Mouse (Mus musculus): ENCODE measurements around the gene Prkcz. TPM values are rescaled to one million over a fixed set of nuclear protein-coding genes. Genes with fewer than 3 reads are reported as not detected.
"Not testable (repeated sequence)": the region's sequence is repeated elsewhere in the genome, so short reads cannot be mapped to it uniquely, and the experiment has no call there.

The Prkcz gene
- total and polyA plus RNA-seq, 2 experiments from 2014 or later: 104 to 106 TPM

GRCm38 (mm10) chr4:155248054-155248453 lies 113.1 kb downstream of the Prkcz start:
- H3K9me3 ChIP-seq (ENCODE audit: low read length); H3K4me3 ChIP-seq (ENCODE audit: low read depth, low read length); ATAC-seq (ENCODE audit: low FRiP score); H3K27ac ChIP-seq (ENCODE audit: low read depth, low read length); H3K27me3 ChIP-seq (ENCODE audit: insufficient read depth, low read length); DNase-seq (ENCODE audit: low spot score); H3K4me1 ChIP-seq (ENCODE audit: insufficient read depth, low read length); H3K4me2 ChIP-seq (ENCODE audit: low read depth, low read length, poor library complexity, severe bottlenecking); H3K9ac ChIP-seq (replicated peaks; ENCODE audit: low read length, poor library complexity, severe bottlenecking); H3K36me3 ChIP-seq (ENCODE audit: insufficient read depth, low read length): not testable (repeated sequence)
- peak; percentile 51; the same call in 1 of the 2 replicates for TF ChIP-seq CTCF (IDR thresholded peaks at IDR 0.05)
- 85% methylated on average over 3 of the region's 3 CpGs for WGBS

GRCm38 (mm10) chr4:155246691-155247105 lies 114.5 kb downstream of the Prkcz start:
- Histone ChIP-seq H3K27me3 (ENCODE audit: insufficient read depth, low read length) (no peaks in the 10 kb centered on the region), H3K9me3 (ENCODE audit: low read length) (no peaks in the 10 kb centered on the region), H3K4me1 (ENCODE audit: insufficient read depth, low read length) (peaks cover 3% of the 10 kb centered on the region; the same call in 1 of the 2 replicates), H3K36me3 (ENCODE audit: insufficient read depth, low read length) (no peaks in the 10 kb centered on the region), H3K9ac (replicated peaks; ENCODE audit: low read length, poor library complexity, severe bottlenecking) (no peak overlapping the region), H3K4me2 (ENCODE audit: low read depth, low read length, poor library complexity, severe bottlenecking) (no peak overlapping the region), H3K27ac (ENCODE audit: low read depth, low read length) (no peak overlapping the region), H3K4me3 (ENCODE audit: low read depth, low read length) (no peak overlapping the region)
- DNase-seq (ENCODE audit: low spot score): peak; percentile 67
- no peak for TF ChIP-seq CTCF (IDR thresholded peaks at IDR 0.05)
- ATAC-seq (ENCODE audit: low FRiP score): no peak; the same call in 1 of the 2 replicates
- WGBS: 72% methylated on average over 12 of the region's 12 CpGs

DNA sequence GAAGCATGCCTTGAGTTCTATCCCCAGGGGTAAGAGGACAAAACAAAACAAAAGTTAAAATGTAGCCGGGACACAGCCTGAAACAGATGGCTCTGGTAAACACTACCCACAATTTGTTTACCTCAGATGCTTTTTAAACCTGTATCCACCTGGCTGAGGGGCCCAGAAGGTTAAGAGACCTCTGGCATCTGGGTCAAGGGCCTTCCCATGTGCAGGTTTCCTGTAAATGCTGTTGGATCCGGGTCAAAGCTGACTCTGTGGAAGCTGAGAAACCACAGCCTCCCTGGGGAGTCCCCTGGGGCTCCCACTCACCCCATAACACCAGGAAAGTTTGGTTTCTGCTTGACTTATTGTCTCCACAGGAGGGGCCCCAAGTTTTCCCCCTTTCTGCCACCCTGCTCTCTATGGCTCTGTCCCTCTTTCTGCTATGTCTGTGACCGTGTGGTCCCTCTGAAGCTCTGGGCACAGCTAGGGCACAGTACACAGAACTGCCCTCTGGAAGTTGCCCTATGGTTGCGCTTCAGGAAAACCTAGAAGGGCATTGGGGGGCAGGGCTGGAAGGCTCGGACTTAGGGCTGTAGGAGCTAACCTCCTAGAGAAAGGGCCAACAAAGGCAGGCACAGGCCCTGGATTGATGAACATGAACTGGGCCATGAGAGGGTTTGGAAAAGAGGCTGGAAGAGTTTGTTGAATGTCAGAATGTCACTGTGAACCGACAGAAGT lies 115.2 kb downstream of the Prkcz start:
- Histone ChIP-seq H3K9me3 (ENCODE audit: low read length) (no peaks in the 10 kb centered on the region), H3K4me3 (ENCODE audit: low read depth, low read length) (no peak overlapping the region), H3K9ac (replicated peaks; ENCODE audit: low read length, poor library complexity, severe bottlenecking) (no peak overlapping the region), H3K4me1 (ENCODE audit: insufficient read depth, low read length) (no peaks in the 10 kb centered on the region), H3K27me3 (ENCODE audit: insufficient read depth, low read length) (no peaks in the 10 kb centered on the region), H3K4me2 (ENCODE audit: low read depth, low read length, poor library complexity, severe bottlenecking) (no peak overlapping the region), H3K27ac (ENCODE audit: low read depth, low read length) (no peak overlapping the region), H3K36me3 (ENCODE audit: insufficient read depth, low read length) (no peaks in the 10 kb centered on the region)
- DNase-seq (ENCODE audit: low spot score) (no peak), ATAC-seq (ENCODE audit: low FRiP score) (no peak)
- no peak for TF ChIP-seq CTCF (IDR thresholded peaks at IDR 0.05)
- WGBS: 67% methylated on average over 6 of the region's 6 CpGs

DNA sequence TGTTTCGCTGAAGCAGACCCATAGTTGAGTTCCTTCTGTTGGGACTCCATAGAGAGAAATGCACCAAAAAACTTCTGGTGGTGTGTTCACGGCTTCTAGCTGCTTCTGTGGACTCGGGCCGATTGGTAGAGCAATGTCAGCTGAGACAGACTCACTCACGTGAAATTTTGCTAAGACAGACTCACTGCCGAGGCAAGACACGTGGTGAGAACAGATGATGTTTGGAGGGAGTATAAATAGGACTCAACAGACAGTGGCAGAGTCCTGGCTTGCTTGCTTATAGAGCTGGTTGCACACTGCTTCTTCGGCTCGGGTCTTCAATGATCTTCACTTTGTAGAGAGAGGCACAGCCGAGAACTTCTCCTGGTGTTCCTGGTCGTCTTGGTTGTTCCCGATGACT lies 117.9 kb downstream of the Prkcz start:
- Histone ChIP-seq H3K27ac (ENCODE audit: low read depth, low read length) (no peak overlapping the region), H3K36me3 (ENCODE audit: insufficient read depth, low read length) (no peaks in the 10 kb centered on the region), H3K4me1 (ENCODE audit: insufficient read depth, low read length) (no peaks in the 10 kb centered on the region), H3K27me3 (ENCODE audit: insufficient read depth, low read length) (no peaks in the 10 kb centered on the region), H3K4me3 (ENCODE audit: low read depth, low read length) (no peak overlapping the region), H3K9me3 (ENCODE audit: low read length) (no peaks in the 10 kb centered on the region), H3K4me2 (ENCODE audit: low read depth, low read length, poor library complexity, severe bottlenecking) (no peak overlapping the region), H3K9ac (replicated peaks; ENCODE audit: low read length, poor library complexity, severe bottlenecking) (no peak overlapping the region)
- TF ChIP-seq CTCF (IDR thresholded peaks at IDR 0.05): no peak
- ATAC-seq (ENCODE audit: low FRiP score) (no peak), DNase-seq (ENCODE audit: low spot score) (no peak)
- 85% methylated on average over 12 of the region's 12 CpGs for WGBS

DNA sequence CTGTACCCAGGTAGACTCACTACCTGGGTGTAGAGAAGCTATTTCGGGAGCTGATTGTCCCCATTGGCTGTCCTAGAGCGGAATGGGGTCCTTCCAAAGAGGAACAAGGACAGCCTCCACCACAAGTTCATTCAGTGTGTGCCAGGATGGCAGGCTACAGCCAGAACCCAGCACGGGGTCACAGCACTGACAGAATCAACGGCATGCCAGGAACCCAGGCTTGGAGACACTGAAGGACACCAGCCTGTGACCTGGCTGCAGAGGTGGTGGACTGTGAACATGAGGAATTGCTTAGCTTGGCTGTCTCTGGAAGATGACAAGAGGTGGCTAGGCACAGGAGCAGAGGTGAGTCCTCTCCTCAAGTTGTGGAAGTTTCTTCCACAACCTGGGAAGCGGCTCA lies 118.9 kb downstream of the Prkcz start:
- no peaks in the 10 kb centered on the region for H3K4me1 ChIP-seq (ENCODE audit: insufficient read depth, low read length)
- H3K36me3 ChIP-seq (ENCODE audit: insufficient read depth, low read length): no peaks in the 10 kb centered on the region
- H3K27me3 ChIP-seq (ENCODE audit: insufficient read depth, low read length): no peaks in the 10 kb centered on the region
- DNase-seq (ENCODE audit: low spot score): no peak
- H3K9me3 ChIP-seq (ENCODE audit: low read length): no peaks in the 10 kb centered on the region
- no peak overlapping the region for H3K9ac ChIP-seq (replicated peaks; ENCODE audit: low read length, poor library complexity, severe bottlenecking)
- TF ChIP-seq CTCF (IDR thresholded peaks at IDR 0.05): no peak
- no peak overlapping the region for H3K4me3 ChIP-seq (ENCODE audit: low read depth, low read length)
- H3K4me2 ChIP-seq (ENCODE audit: low read depth, low read length, poor library complexity, severe bottlenecking): no peak overlapping the region
- ATAC-seq (ENCODE audit: low FRiP score): no peak
- no peak overlapping the region for H3K27ac ChIP-seq (ENCODE audit: low read depth, low read length)
- WGBS: 91% methylated on average over 5 of the region's 5 CpGs

GRCm38 (mm10) chr4:155241789-155242188 lies 119.4 kb downstream of the Prkcz start:
- no peaks in the 10 kb centered on the region for H3K9me3 ChIP-seq (ENCODE audit: low read length)
- no peak overlapping the region for H3K9ac ChIP-seq (replicated peaks; ENCODE audit: low read length, poor library complexity, severe bottlenecking)
- no peaks in the 10 kb centered on the region for H3K27me3 ChIP-seq (ENCODE audit: insufficient read depth, low read length)
- no peak for TF ChIP-seq CTCF (IDR thresholded peaks at IDR 0.05)
- ATAC-seq (ENCODE audit: low FRiP score) (no peak), DNase-seq (ENCODE audit: low spot score) (no peak)
- WGBS: 83% methylated on average over 9 of the region's 9 CpGs
- no peak overlapping the region for H3K4me2 ChIP-seq (ENCODE audit: low read depth, low read length, poor library complexity, severe bottlenecking)
- no peaks in the 10 kb centered on the region for H3K36me3 ChIP-seq (ENCODE audit: insufficient read depth, low read length)
- H3K4me3 ChIP-seq (ENCODE audit: low read depth, low read length): no peak overlapping the region
- H3K4me1 ChIP-seq (ENCODE audit: insufficient read depth, low read length): no peaks in the 10 kb centered on the region
- no peak overlapping the region for H3K27ac ChIP-seq (ENCODE audit: low read depth, low read length)

All from midbrain, postnatal 0 days (tissue).